Mouse (Mus musculus) liver, embryonic 13.5 days (tissue): ENCODE data around the gene Dedd2. TPM values are rescaled to one million over a fixed set of nuclear protein-coding genes. Genes with fewer than 3 reads are reported as not detected.
"Not testable (repeated sequence)": the region's sequence is repeated elsewhere in the genome, so short reads cannot be mapped to it uniquely, and the experiment has no call there.

Source experiments
- ATAC-seq: fragments of 200-750 bp; cut with Nextera tagmentation; 2 replicates; pipeline ENCODE4 v1.8.0; 2017; ENCODE audit warnings: low read depth, mild to moderate bottlenecking, moderate number of reproducible peaks, moderate library complexity
- DNase-seq: peaks from one replicate; pipeline ENCODE4 v3.0.0; 2022
- H3K27ac ChIP-seq: fragments of 300-500 bp; sonication (generic); 2 replicates; pipeline ENCODE4 v1.5.1; 2015; ENCODE audit warnings: moderate library complexity, mild to moderate bottlenecking, inconsistent platforms
- H3K27me3 ChIP-seq: fragments of 300-500 bp; sonication (generic); 2 replicates; pipeline ENCODE4 v1.6.1; 2015; ENCODE audit warnings: mild to moderate bottlenecking, inconsistent platforms
- H3K36me3 ChIP-seq: fragments of 300-500 bp; sonication (generic); 2 replicates; pipeline ENCODE4 v1.6.1; 2015; ENCODE audit warnings: mild to moderate bottlenecking, inconsistent platforms
- H3K4me1 ChIP-seq: fragments of 300-500 bp; sonication (generic); replicated peaks from 2 replicates; pipeline ENCODE4 v1.6.1; 2015; ENCODE audit warnings: inconsistent platforms
- H3K4me2 ChIP-seq: fragments of 300-500 bp; sonication (generic); 2 replicates; pipeline ENCODE4 v1.6.1; 2015; ENCODE audit warnings: inconsistent platforms, mild to moderate bottlenecking, moderate library complexity
- H3K4me3 ChIP-seq: fragments of 300-500 bp; sonication (generic); replicated peaks from 2 replicates; pipeline ENCODE4 v1.5.1; 2015; ENCODE audit warnings: mild to moderate bottlenecking, inconsistent platforms
- H3K9ac ChIP-seq: fragments of 300-500 bp; sonication (generic); 2 replicates; pipeline ENCODE4 v1.6.1; 2015; ENCODE audit warnings: mild to moderate bottlenecking, inconsistent platforms
- H3K9me3 ChIP-seq: fragments of 300-500 bp; sonication (generic); replicated peaks from 2 replicates; pipeline ENCODE4 v1.6.1; 2016; ENCODE audit warnings: inconsistent platforms
- WGBS: fragments of 180-500 bp; shearing (Covaris S2); methylation state at CpG from one replicate; pipeline ENCODE4 v1.1.7; 2015; ENCODE audit not compliant: insufficient replicate concordance; 5-methylcytosine and 5-hydroxymethylcytosine counted together
- polyA plus RNA-seq: library from polyadenylated mRNA; unstranded; fragments of >200 nt; fragmentation: Nextera tagmentation; extraction: Ambion mirVana; gene quantifications from 2 replicates; pipeline ENCODE4 v1.2.1, GENCODE M21; 2015

Dedd2 gene
- 27.0 and 27.6 TPM in 2 replicates for polyA plus RNA-seq

DNA sequence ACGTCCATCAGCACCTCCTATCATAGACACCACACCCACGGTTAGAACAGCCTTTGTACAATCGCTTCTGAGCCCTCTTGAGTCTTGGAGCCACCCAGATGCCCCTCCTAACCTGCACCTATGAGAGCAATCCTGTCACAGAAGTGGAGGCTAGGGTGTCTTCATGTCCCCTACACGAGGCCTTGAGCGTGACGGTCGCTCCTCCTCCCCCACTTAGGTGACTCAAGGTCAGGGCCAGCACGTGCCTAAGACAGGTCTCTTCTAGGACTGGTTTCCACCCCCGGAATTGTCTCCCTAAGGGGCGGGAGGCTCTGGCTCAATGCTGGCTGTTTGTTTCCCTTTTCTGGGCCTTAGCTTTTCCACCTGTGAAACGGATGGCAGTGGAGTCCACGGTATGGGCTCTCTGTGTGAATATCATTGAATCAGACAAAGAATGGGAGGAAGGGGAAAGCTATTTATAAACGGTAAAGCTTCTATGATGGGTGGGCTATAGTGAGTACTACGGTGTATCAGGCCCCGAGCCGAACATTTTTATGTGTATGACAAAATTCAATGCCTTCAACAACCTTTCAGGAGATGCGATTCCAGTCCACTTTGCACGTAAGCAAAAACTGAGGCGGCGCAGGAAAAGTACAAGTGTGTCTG, at the start of gene Dedd2:
TSS of gene Dedd2 (minus strand) at position 159 of the 645 bp plus-strand sequence.
- Histone ChIP-seq H3K4me1 (peaks cover 58% of the 10 kb centered on the region), H3K9me3 (no peaks in the 10 kb centered on the region), H3K36me3 (peaks cover 61% of the 10 kb centered on the region), H3K4me3 (peak within 1 kb of the TSS; percentile 97), H3K27ac (peak within 1 kb of the TSS; percentile 99), H3K4me2 (peak within 1 kb of the TSS; percentile 89), H3K27me3 (no peaks in the 10 kb centered on the region), H3K9ac (peak within 1 kb of the TSS; percentile 98)
- peak; percentile 35 for ATAC-seq
- WGBS = 3% methylated on average over 20 of the region's 20 CpGs
- peak; percentile 57 for DNase-seq

DNA sequence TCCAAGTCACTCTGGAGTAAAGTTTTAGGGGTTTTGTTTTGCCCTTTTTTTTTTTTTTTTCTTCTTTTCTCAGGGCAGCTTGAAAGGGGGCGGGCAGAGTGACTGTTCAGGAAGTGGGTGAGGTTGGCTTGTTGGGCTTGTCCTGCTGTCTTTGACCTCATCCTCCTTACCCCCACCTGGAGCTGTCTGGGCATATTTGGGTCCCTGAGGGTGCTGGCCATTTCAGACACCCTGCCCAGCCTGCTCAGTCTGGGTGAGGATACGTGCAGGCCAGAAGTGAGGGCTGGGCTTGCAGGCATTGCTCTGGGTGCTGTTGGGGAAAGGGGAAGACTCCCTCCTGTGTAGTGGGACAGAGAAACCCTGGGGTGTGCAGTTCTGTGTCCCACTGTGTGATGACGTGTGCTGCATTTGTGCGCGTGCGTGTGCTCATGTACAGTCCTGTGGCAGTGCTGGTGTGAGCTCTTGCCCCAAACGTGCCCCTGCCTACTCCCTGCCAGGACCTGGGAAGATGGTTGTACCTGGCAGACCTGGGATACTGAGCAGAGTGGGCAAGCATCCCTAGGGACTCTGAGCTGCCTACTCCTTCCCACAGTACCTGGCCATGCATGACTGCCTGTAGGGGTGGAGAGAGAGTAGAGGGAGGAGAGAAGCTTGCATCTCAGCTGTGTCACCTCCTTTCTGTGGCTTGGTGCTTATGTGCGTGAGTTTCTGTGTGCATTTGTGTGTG, 49.3 kb upstream of the Dedd2 start:
- Histone ChIP-seq H3K9ac (peak overlapping the region; percentile 94), H3K4me1 (peaks cover 82% of the 10 kb centered on the region), H3K36me3 (peaks cover 30% of the 10 kb centered on the region), H3K4me2 (peak overlapping the region; percentile 94), H3K27ac (peak overlapping the region; percentile 96), H3K27me3 (no peaks in the 10 kb centered on the region), H3K4me3 (peak overlapping the region; percentile 74), H3K9me3 (no peaks in the 10 kb centered on the region)
- 70% methylated on average over 8 of the region's 8 CpGs for WGBS
- no peak for ATAC-seq
- DNase-seq = no peak

DNA sequence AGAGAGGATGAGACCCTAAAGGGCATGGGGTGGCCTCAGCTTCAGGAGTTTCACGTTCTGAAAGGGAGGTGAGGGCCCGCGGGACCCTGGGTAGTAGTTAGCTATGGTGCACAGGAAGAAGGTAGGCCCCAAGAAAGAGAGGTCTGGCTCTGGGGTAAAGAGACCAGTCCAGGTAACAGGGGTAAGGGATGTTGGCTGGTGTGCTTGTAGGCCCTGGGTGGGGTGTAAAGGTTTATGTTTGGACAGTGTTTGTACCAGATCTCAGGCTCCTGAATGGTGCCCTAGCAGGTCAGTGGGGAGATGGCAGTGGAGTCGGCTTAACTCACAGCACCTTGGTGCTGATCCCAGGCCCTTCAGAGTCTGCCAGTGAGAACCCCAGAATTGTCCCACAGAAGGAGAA, 48.6 kb upstream of the Dedd2 start:
- DNase-seq = no peak
- ATAC-seq = no peak
- peak overlapping the region; percentile 74 for H3K4me3 ChIP-seq
- H3K9ac ChIP-seq = peak overlapping the region; percentile 94
- H3K9me3 ChIP-seq = no peaks in the 10 kb centered on the region
- peak overlapping the region; percentile 94 for H3K4me2 ChIP-seq
- peaks cover 30% of the 10 kb centered on the region for H3K36me3 ChIP-seq
- peak overlapping the region; percentile 96 for H3K27ac ChIP-seq
- H3K27me3 ChIP-seq = no peaks in the 10 kb centered on the region
- H3K4me1 ChIP-seq = peaks cover 82% of the 10 kb centered on the region
- WGBS = 35% methylated on average over 4 of the region's 4 CpGs

DNA sequence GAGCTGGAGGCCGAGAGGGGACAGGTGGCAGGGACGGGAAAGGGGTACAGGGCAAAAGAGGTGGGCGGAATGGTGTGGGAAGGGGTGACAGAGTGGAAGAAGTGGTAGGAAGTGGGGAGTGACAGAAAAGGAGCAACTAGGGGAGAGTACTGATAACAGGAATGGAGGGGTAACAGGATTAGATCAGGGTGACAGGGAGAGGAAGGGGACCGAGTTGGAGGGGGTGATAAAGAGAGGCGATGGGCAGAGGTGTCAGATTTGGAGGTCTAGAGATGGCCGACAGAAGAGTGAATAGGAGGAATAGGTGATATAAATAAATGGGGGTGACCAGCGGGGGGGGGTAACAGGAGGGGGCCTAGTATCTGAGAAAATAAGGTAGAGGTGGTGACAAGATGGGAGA, 48.2 kb upstream of the Dedd2 start:
- peaks cover 82% of the 10 kb centered on the region for H3K4me1 ChIP-seq
- H3K9me3 ChIP-seq = no peaks in the 10 kb centered on the region
- ATAC-seq = no peak

DNA sequence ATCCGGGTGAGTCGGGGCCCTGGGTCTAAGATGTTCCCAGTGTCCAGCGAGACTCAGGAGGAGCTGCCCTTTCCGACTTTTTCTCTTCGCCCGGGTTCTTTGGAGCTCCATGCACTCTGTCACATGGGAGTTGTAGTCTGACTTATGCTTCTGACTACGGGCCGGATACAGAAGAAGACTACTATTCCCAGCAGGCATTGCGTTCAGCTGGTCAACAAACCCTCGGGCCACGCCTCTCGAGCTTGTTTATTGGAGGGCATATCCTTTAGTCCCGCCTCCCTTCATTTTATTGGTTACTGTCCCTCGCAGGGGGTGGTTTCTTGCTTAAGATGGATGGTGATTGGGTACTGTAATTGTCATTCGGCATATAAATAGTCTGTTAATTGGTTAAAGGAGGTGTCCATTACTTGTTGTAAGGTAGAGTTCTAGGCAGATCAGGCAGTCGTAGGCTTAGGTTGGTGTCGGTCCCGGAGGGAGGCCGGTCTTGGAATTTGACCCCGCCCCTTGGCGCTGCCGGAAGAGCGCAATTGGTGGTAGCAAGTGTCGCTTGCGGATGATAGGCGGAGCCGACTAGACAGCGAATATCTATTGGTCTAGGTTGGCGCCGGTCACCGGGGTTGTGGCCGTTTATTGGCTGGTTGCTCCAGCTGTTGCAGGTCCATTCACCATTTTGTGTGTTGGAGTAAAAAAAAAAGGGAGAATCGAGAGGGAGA, 47.5 kb upstream of the Dedd2 start:
- peak; percentile 89 for ATAC-seq
- H3K4me1 ChIP-seq = peaks cover 75% of the 10 kb centered on the region
- DNase-seq = peak; percentile 99
- under 1% methylated on average over 33 of the region's 33 CpGs for WGBS
- H3K9me3 ChIP-seq = no peaks in the 10 kb centered on the region
- peak overlapping the region; percentile 94 for H3K4me2 ChIP-seq
- H3K36me3 ChIP-seq = peaks cover 24% of the 10 kb centered on the region
- peak overlapping the region; percentile 96 for H3K27ac ChIP-seq
- H3K4me3 ChIP-seq = peak overlapping the region; percentile 74
- peak overlapping the region; percentile 94 for H3K9ac ChIP-seq
- H3K27me3 ChIP-seq = no peaks in the 10 kb centered on the region

More for the DNA sequence above, 48.2 kb upstream of the Dedd2 start:
- DNase-seq = no peak
- Histone ChIP-seq H3K27ac (peak overlapping the region; percentile 96), H3K4me2 (peak overlapping the region; percentile 94), H3K27me3 (no peaks in the 10 kb centered on the region), H3K36me3 (peaks cover 30% of the 10 kb centered on the region), H3K4me3 (peak overlapping the region; percentile 74), H3K9ac (peak overlapping the region; percentile 94)
- 2% methylated on average over 7 of the region's 7 CpGs for WGBS

DNA sequence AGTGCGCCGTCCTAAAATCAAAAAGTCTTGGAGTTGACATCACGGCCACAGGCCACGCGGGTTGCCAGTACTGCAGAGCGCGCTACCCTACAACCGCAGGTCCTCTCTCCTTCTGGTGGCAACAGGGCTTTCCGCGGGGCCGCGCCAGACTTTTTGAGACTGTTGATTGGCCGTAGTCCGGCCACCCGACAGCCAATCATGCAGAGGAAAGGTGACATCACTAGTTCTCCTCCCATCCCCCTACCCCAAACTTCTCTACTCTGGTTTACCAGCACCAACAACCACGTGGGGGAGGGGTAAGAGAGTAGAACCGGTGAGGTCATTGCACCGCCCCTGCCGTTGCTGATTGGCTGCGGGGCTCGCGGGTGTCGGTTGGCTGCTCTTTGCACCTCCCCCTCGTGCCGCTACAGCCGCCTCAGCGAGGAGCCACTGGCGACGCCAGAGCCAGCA, 46.9 kb upstream of the Dedd2 start, which contains the start of gene Cic:
TSS of gene Cic (plus strand) at position 404 of the 450 bp plus-strand sequence.
- peak; percentile 76 for ATAC-seq
- peaks cover 70% of the 10 kb centered on the region for H3K4me1 ChIP-seq
- WGBS = under 1% methylated on average over 29 of the region's 29 CpGs

DNA sequence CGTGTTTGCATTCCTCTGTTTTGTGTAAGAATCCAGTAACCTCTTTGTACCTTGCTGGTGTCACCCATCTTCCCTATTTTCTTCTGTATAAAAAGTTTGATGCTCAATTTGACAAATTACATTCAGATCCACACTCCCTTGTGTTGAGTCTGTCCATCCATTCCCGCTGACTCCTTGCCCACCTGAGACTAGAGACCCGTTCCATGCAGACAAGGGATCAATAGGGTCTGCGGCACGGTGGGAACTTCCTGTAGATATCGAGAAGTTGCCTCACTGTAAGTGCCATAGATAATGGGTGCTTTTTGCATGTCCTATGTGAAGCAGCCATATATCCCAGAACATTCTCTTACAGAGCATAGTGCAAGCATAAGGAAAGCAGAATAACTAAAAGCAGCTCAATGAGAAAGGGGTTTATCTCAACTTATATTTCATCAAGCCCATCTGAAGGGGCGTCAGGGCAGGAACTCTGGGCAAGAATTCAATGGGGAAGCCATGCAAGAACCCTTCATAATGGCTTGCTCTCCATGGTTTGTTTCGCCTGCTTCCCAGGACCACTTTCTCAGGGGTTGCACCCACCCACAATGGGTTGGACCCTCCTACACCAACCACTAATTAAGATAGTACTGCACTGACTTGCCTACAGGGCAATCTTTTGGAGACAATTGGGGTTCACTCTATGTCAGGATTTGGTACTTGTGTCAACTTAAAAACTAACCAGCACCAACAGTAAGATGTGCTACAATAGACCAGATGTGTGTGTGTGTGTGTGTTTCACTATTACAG, 46.0 kb upstream of the Dedd2 start:
- H3K27ac ChIP-seq = peak overlapping the region; percentile 90; the same call in 1 of the 2 replicates
- H3K4me1 ChIP-seq = peaks cover 60% of the 10 kb centered on the region

More for the DNA sequence above, 46.9 kb upstream of the Dedd2 start, which contains the start of gene Cic:
- peak within 1 kb of the TSS; percentile 94 for H3K9ac ChIP-seq
- peak within 1 kb of the TSS; percentile 96 for H3K27ac ChIP-seq
- peak within 1 kb of the TSS; percentile 74 for H3K4me3 ChIP-seq
- peak; percentile 99 for DNase-seq
- H3K4me2 ChIP-seq = peak within 1 kb of the TSS; percentile 94
- H3K27me3 ChIP-seq = no peaks in the 10 kb centered on the region
- H3K36me3 ChIP-seq = peaks cover 18% of the 10 kb centered on the region
- no peaks in the 10 kb centered on the region for H3K9me3 ChIP-seq

DNA sequence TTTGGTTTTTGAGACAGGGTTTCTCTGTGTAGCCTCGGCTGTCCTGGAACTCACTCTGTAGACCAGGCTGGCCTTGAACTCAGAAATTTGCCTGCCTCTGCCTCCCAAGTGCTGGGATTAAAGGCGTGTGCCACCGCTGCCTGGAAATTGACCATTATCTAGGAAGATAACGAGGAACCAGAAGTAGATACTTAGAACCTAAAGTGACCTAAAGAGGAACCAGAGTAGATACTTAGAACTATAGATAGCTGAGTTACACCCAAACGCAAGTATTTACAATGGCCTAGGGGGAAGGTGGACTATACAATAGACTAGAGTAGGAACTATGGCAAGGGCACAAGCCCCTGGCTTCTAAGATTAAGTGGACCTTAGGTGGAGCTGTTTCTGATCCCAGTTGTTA, 45.3 kb upstream of the Dedd2 start:
- not testable (repeated sequence) for H3K4me2 ChIP-seq, H3K4me3 ChIP-seq, H3K27me3 ChIP-seq, H3K27ac ChIP-seq, ATAC-seq, H3K9ac ChIP-seq, H3K9me3 ChIP-seq, DNase-seq, H3K36me3 ChIP-seq
- WGBS = 45% methylated on average over 5 of the region's 5 CpGs
- H3K4me1 ChIP-seq = peaks cover 54% of the 10 kb centered on the region

More for the DNA sequence above, 46.0 kb upstream of the Dedd2 start:
- Histone ChIP-seq H3K9me3 (no peaks in the 10 kb centered on the region), H3K9ac (peak overlapping the region; percentile 82), H3K4me2 (peak overlapping the region; percentile 81), H3K36me3 (peaks cover 9% of the 10 kb centered on the region), H3K4me3 (peak overlapping the region; percentile 74; the same call in 1 of the 2 replicates), H3K27me3 (no peaks in the 10 kb centered on the region)
- WGBS = 67% methylated on average over 8 of the region's 8 CpGs
- no peak for ATAC-seq
- DNase-seq = no peak

DNA sequence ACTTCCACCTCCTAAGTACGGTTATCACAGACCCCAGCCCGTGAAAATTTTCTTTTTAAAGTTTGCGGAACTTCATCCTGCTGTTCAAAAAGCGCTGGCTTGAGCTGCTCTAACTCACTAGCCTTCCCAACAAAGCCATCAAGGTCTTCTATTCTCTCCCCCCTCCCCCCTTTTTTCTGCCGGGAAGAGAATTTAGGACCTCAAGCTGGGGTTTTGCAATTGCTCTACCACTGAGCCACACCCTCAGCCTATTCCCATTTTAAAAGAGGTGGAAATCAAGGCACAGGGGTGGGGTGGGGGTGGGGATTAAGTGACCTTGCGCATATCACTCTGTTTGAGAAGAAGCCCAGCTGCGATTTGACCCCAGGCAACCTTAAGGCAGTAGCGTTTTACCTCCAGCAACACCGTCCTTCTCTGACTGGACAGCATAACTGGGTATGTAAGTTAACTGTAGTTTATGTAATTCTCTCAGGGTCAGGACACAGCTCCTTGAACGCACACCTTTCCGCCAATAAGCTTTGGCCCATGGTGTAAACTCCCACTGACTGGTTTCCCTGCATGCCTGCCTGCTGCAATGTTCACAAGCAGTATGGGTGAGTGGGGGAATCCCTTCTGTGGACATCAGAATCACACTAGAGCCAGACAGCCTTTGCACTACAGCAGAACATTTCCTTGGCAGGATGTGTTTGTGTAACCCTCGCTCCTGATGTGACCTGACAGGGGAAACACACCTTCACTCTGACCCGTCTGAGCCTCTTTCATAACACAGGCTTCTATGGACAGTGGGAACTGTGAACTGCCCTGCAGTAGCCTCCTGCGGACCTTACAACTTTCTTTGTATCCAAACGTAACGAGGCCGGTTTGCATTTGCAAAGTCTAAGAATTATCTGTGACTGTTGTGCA, 43.8 kb upstream of the Dedd2 start:
- Histone ChIP-seq H3K4me3 (no peak overlapping the region), H3K27ac (no peak overlapping the region; the same call in 1 of the 2 replicates), H3K9me3 (no peaks in the 10 kb centered on the region), H3K4me2 (no peak overlapping the region), H3K4me1 (peaks cover 39% of the 10 kb centered on the region), H3K9ac (no peak overlapping the region), H3K27me3 (no peaks in the 10 kb centered on the region), H3K36me3 (no peaks in the 10 kb centered on the region)
- no peak for ATAC-seq
- no peak for DNase-seq
- 46% methylated on average over 17 of the region's 17 CpGs for WGBS

DNA sequence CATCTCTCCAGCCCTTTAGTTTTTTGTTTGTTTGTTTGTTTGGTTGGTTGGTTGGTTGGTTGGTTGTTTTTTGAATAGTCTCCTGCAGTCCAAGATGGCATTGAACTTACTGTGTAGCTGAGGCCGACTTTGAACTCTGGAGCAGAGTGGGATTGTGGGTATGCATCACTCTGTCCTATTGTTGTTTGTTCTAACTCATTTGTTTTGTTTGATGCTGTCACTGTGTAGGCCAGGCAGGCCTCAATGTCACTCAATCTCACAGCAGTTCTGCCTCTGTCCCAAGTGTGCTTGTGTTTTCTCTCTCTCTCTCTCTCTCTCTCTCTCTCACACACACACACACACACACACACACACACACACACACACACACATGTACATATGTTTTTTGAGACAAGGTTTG, 41.5 kb upstream of the Dedd2 start:
- no peak overlapping the region for H3K9ac ChIP-seq
- no peaks in the 10 kb centered on the region for H3K36me3 ChIP-seq
- 50% methylated on average over 1 of the region's 1 CpGs for WGBS
- ATAC-seq (no peak), DNase-seq (no peak)
- H3K27ac ChIP-seq = no peak overlapping the region
- no peak overlapping the region for H3K4me2 ChIP-seq
- H3K4me3 ChIP-seq = no peak overlapping the region
- H3K27me3 ChIP-seq = no peaks in the 10 kb centered on the region
- peaks cover 30% of the 10 kb centered on the region for H3K4me1 ChIP-seq
- no peaks in the 10 kb centered on the region for H3K9me3 ChIP-seq
